Mouse (Mus musculus): Measurements from ENCODE around the gene Carhsp1.

DNA sequence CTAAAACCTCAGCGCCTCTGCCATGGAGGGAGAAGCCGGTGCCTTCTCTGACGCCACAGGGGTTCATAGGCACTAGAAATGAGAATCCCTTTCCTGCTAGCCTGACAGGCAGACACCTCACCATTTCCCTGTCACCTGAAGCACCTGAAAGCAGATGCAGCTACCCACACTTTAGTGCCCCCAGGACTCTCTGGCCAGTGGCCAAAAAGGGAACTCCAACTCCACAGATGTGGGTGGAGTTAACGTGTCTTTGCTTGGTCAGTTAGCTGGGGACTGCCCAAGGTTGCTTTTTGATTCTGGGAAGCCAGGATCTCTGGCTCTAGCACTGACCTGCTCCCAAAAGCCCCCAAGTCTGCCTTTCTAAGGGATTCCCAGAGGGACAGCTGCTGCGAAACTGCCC lies 2.5 kb downstream of the Carhsp1 start:
- no peak for TF ChIP-seq CTCF (IDR thresholded peaks at IDR 0.05)
- TF ChIP-seq EP300 (IDR thresholded peaks at IDR 0.05): no peak
